ENCODE assay signal across 27 mouse cellular contexts in the genomic region with DNA sequence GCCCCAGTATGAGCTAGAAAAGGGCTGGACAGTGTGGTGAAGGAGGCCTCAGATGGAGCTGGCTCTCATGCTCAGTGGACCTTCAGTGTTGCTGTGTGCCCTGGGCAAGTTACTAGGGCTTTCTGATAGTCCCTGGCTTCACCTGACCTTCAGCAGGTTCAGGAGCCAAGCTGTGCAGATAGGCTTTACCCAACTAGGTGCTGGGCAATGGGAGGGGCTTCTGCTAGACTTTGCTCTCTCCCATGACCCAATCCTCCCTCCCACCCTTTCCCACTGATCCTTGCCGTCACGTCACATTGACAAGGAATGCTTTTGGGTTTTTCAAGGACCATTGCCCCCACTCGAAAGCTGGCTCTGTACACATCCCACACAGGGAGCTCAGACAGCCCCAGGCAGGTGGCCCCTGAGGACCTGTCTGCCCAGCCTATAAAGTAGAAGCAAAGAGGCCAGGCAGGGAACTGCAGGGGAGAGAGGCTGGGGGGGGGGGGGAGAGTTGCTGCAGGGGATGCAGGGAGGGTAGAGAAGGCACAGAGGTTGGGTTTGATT. TPM values are rescaled to one million over a fixed set of nuclear protein-coding genes. Genes with fewer than 3 reads are reported as not detected.
A peak's percentile ranks its signal among the peaks of the same experiment; 100 is the strongest.
DNase-seq lines count a peak whose midpoint lies in the region; ATAC-seq and TF ChIP-seq lines count a peak whose summit lies in the region.
"Had no signal": no experiment of that assay in that cellular context is flagged by ENCODE, and none has a peak within 500 bp of the region (broad histone marks: within the 10 kb centered on the region; RNA-seq: fewer than 3 reads in every experiment).

No protein-coding gene starts in this region.

- WGBS in hindbrain, embryonic 10.5 days: 45% methylated on average over 3 of the region's 3 CpGs
- 51% methylated on average over 3 of the region's 3 CpGs for WGBS in hindbrain, embryonic 14.5 days
- 40% methylated on average over 3 of the region's 3 CpGs for WGBS in limb, embryonic 13.5 days
- 75% methylated on average over 3 of the region's 3 CpGs for WGBS in limb, embryonic 10.5 days
- WGBS in midbrain, embryonic 13.5 days: 43% methylated on average over 3 of the region's 3 CpGs
- 41% methylated on average over 3 of the region's 3 CpGs for WGBS in midbrain, embryonic 11.5 days
- WGBS in stomach, postnatal 0 days: 57% methylated on average over 3 of the region's 3 CpGs

- H3K9me3 ChIP-seq in hindbrain, embryonic 10.5 days: no peaks in the 10 kb centered on the region
- H3K9me3 ChIP-seq in hindbrain, embryonic 14.5 days (ENCODE audit: control insufficient read depth, low read length): no peaks in the 10 kb centered on the region
- no peaks in the 10 kb centered on the region for H3K9me3 ChIP-seq in limb, embryonic 13.5 days
- H3K9me3 ChIP-seq in limb, embryonic 10.5 days (replicated peaks): no peaks in the 10 kb centered on the region
- H3K9me3 ChIP-seq in midbrain, embryonic 13.5 days: no peaks in the 10 kb centered on the region
- no peaks in the 10 kb centered on the region for H3K9me3 ChIP-seq in midbrain, embryonic 11.5 days (ENCODE audit: control insufficient read depth, low read length)
- H3K9me3 ChIP-seq in stomach, postnatal 0 days (ENCODE audit: control insufficient read depth, low read length): no peaks in the 10 kb centered on the region
- H3K9me3 ChIP-seq: forebrain, embryonic 10.5 days; G1E; hindbrain, embryonic 12.5 days; limb, embryonic 15.5 days; midbrain, embryonic 10.5 days; neural tube, embryonic 15.5 days had no signal

- H3K27me3 ChIP-seq in hindbrain, embryonic 10.5 days (ENCODE audit: insufficient read depth, poor library complexity, severe bottlenecking): peaks cover 13% of the 10 kb centered on the region
- no peaks in the 10 kb centered on the region for H3K27me3 ChIP-seq in hindbrain, embryonic 14.5 days (ENCODE audit: control insufficient read depth, insufficient read depth, low read length)
- H3K27me3 ChIP-seq in limb, embryonic 13.5 days: peaks cover 19% of the 10 kb centered on the region
- H3K27me3 ChIP-seq in limb, embryonic 10.5 days (ENCODE audit: low read depth, poor library complexity, severe bottlenecking): peaks cover 89% of the 10 kb centered on the region
- 0 out of 2 replicates have a peak, but pooled peaks cover 3% of the 10 kb centered on the region for H3K27me3 ChIP-seq in midbrain, embryonic 13.5 days
- H3K27me3 ChIP-seq in midbrain, embryonic 11.5 days (ENCODE audit: control insufficient read depth, insufficient read depth, low read length): no peaks in the 10 kb centered on the region
- H3K27me3 ChIP-seq in stomach, postnatal 0 days (ENCODE audit: control insufficient read depth, insufficient read depth, low read length): no peaks in the 10 kb centered on the region
- H3K27me3 ChIP-seq: hindbrain, embryonic 12.5 days; limb, embryonic 15.5 days; neural tube, embryonic 15.5 days had no signal

- H3K4me2 ChIP-seq in hindbrain, embryonic 14.5 days (replicated peaks): no peak overlapping the region
- no peak overlapping the region for H3K4me2 ChIP-seq in limb, embryonic 13.5 days (replicated peaks)
- H3K4me2 ChIP-seq in midbrain, embryonic 13.5 days (replicated peaks): no peak overlapping the region
- no peak overlapping the region for H3K4me2 ChIP-seq in midbrain, embryonic 11.5 days
- H3K4me2 ChIP-seq in stomach, postnatal 0 days (replicated peaks; ENCODE audit: low read depth): no peak overlapping the region
- H3K4me2 ChIP-seq: heart, embryonic 11.5 days; hindbrain, embryonic 12.5 days; limb, embryonic 15.5 days; neural tube, embryonic 15.5 days had no signal

- no peak for ATAC-seq in hindbrain, embryonic 14.5 days (ENCODE audit: low FRiP score)
- peak; percentile 22; the same call in 1 of the 2 replicates for ATAC-seq in limb, embryonic 13.5 days (ENCODE audit: low FRiP score, low read depth)
- ATAC-seq in midbrain, embryonic 13.5 days: peak; percentile 9; the same call in 1 of the 2 replicates
- no peak for ATAC-seq in midbrain, embryonic 11.5 days (ENCODE audit: low FRiP score)
- peak; percentile 28; the same call in 1 of the 2 replicates for ATAC-seq in stomach, postnatal 0 days (ENCODE audit: low FRiP score, low TSS enrichment)
- ATAC-seq: activated CD4-positive, CD25-positive, alpha-beta regulatory T cell, adult 4 months; forebrain, postnatal 0 days had no signal

- no peaks in the 10 kb centered on the region for H3K36me3 ChIP-seq in hindbrain, embryonic 10.5 days
- H3K36me3 ChIP-seq in hindbrain, embryonic 14.5 days (replicated peaks; ENCODE audit: control insufficient read depth, insufficient read depth): no peaks in the 10 kb centered on the region
- no peaks in the 10 kb centered on the region for H3K36me3 ChIP-seq in limb, embryonic 13.5 days
- no peaks in the 10 kb centered on the region for H3K36me3 ChIP-seq in limb, embryonic 10.5 days
- H3K36me3 ChIP-seq in midbrain, embryonic 13.5 days: no peaks in the 10 kb centered on the region
- H3K36me3 ChIP-seq in midbrain, embryonic 11.5 days (ENCODE audit: control insufficient read depth, insufficient read depth, low read length): no peaks in the 10 kb centered on the region
- H3K36me3 ChIP-seq in stomach, postnatal 0 days (ENCODE audit: control insufficient read depth, insufficient read depth, low read length): no peaks in the 10 kb centered on the region
- H3K36me3 ChIP-seq: forebrain, embryonic 10.5 days; G1E; hindbrain, embryonic 12.5 days; limb, embryonic 15.5 days; midbrain, embryonic 10.5 days; neural tube, embryonic 15.5 days had no signal

- no peak overlapping the region for H3K9ac ChIP-seq in hindbrain, embryonic 14.5 days
- H3K9ac ChIP-seq in limb, embryonic 13.5 days: no peak overlapping the region
- H3K9ac ChIP-seq in midbrain, embryonic 13.5 days (replicated peaks): no peak overlapping the region
- no peak overlapping the region for H3K9ac ChIP-seq in midbrain, embryonic 11.5 days (ENCODE audit: low read length)
- H3K9ac ChIP-seq in stomach, postnatal 0 days (ENCODE audit: low read length): no peak overlapping the region
- H3K9ac ChIP-seq: forebrain, postnatal 0 days; hindbrain, embryonic 12.5 days; limb, embryonic 15.5 days; neural tube, embryonic 15.5 days had no signal

- H3K4me1 ChIP-seq in hindbrain, embryonic 10.5 days (replicated peaks): peaks cover 21% of the 10 kb centered on the region
- H3K4me1 ChIP-seq in hindbrain, embryonic 14.5 days (replicated peaks; ENCODE audit: control insufficient read depth, insufficient read depth, low read length): no peaks in the 10 kb centered on the region
- H3K4me1 ChIP-seq in limb, embryonic 13.5 days: peaks cover 23% of the 10 kb centered on the region
- H3K4me1 ChIP-seq in limb, embryonic 10.5 days: peaks cover 24% of the 10 kb centered on the region
- no peaks in the 10 kb centered on the region for H3K4me1 ChIP-seq in midbrain, embryonic 13.5 days (replicated peaks)
- H3K4me1 ChIP-seq in midbrain, embryonic 11.5 days (ENCODE audit: control insufficient read depth, insufficient read depth, low read length): no peaks in the 10 kb centered on the region
- no peaks in the 10 kb centered on the region for H3K4me1 ChIP-seq in stomach, postnatal 0 days (replicated peaks; ENCODE audit: control insufficient read depth, insufficient read depth)
- H3K4me1 ChIP-seq: neural tube, embryonic 15.5 days had no signal

- H3K27ac ChIP-seq in hindbrain, embryonic 10.5 days: 0 out of 2 replicates have a peak overlapping the region, but pooled peaks have one; percentile 3
- H3K27ac ChIP-seq in hindbrain, embryonic 14.5 days: no peak overlapping the region
- H3K27ac ChIP-seq in limb, embryonic 13.5 days: no peak overlapping the region
- H3K27ac ChIP-seq in limb, embryonic 10.5 days: no peak overlapping the region
- no peak overlapping the region for H3K27ac ChIP-seq in midbrain, embryonic 13.5 days
- H3K27ac ChIP-seq in midbrain, embryonic 11.5 days (ENCODE audit: low read depth, low read length): no peak overlapping the region
- H3K27ac ChIP-seq in stomach, postnatal 0 days (replicated peaks): no peak overlapping the region
- H3K27ac ChIP-seq: forebrain, embryonic 10.5 days; hindbrain, embryonic 12.5 days; layer of hippocampus, adult 2 months; limb, embryonic 15.5 days; macrophage; midbrain, embryonic 10.5 days; neural tube, embryonic 15.5 days had no signal

- TF ChIP-seq EP300 in stomach, postnatal 0 days (optimal IDR thresholded peaks at IDR 0.05): no peak

- DNase-seq in hindbrain, embryonic 10.5 days (ENCODE audit: low spot score): no peak
- DNase-seq in hindbrain, embryonic 14.5 days (ENCODE audit: low spot score): no peak
- no peak for DNase-seq in limb, embryonic 10.5 days (ENCODE audit: low spot score)
- no peak for DNase-seq in midbrain, embryonic 11.5 days (ENCODE audit: low spot score, missing footprints)
- no peak for DNase-seq in stomach, postnatal 0 days (ENCODE audit: low spot score)
- DNase-seq in adrenal gland, postnatal 4 days (ENCODE audit: low spot score in 2 of 2): no peak
- DNase-seq: adrenal gland, postnatal 14 days; cerebellum, adult 11 months; cerebellum, postnatal 14 days; embryo, embryonic 11 days; forebrain, postnatal 0 days; heart, postnatal 10 days; kidney, adult 8-10 months; layer of hippocampus, postnatal 36 days; thymus, postnatal 36 days had no signal

- no peak for TF ChIP-seq CTCF in stomach, postnatal 0 days (IDR thresholded peaks at IDR 0.05; ENCODE audit: low read depth)

- no peak overlapping the region for H3K4me3 ChIP-seq in hindbrain, embryonic 10.5 days
- no peak overlapping the region for H3K4me3 ChIP-seq in hindbrain, embryonic 14.5 days (replicated peaks; ENCODE audit: low read length)
- H3K4me3 ChIP-seq in limb, embryonic 13.5 days: no peak overlapping the region
- no peak overlapping the region for H3K4me3 ChIP-seq in limb, embryonic 10.5 days
- no peak overlapping the region for H3K4me3 ChIP-seq in midbrain, embryonic 13.5 days (replicated peaks)
- H3K4me3 ChIP-seq in midbrain, embryonic 11.5 days (ENCODE audit: low read depth, low read length): no peak overlapping the region
- no peak overlapping the region for H3K4me3 ChIP-seq in stomach, postnatal 0 days (ENCODE audit: low read depth, low read length)
- H3K4me3 ChIP-seq: forebrain, embryonic 10.5 days; hindbrain, embryonic 12.5 days; layer of hippocampus, adult 2 months; limb, embryonic 15.5 days; midbrain, embryonic 10.5 days; neural tube, embryonic 15.5 days had no signal

RNA-seq across cellular contexts. Expression of a gene that starts 57.5 kb away (rescaled TPM):
- polyA plus RNA-seq in hindbrain, embryonic 10.5 days (2016; fragmentation: Nextera tagmentation; extraction: Ambion mirVana): 0.66 and 1.9 TPM in 2 replicates
- 2.0 and 2.3 TPM in 2 replicates for polyA plus RNA-seq in hindbrain, embryonic 14.5 days (2014; fragmentation: Nextera tagmentation; extraction: Ambion mirVana)
- polyA plus RNA-seq in limb, embryonic 13.5 days (2015; fragmentation: Nextera tagmentation; extraction: Ambion mirVana): 37.2 and 38.3 TPM in 2 replicates
- 10.3 and 19.3 TPM in 2 replicates for polyA plus RNA-seq in limb, embryonic 10.5 days (2016; fragmentation: Nextera tagmentation; extraction: Ambion mirVana)
- 0.55 and 0.69 TPM in 2 replicates for polyA plus RNA-seq in midbrain, embryonic 13.5 days (2015; fragmentation: Nextera tagmentation; extraction: Ambion mirVana)
- 0.61 and 0.71 TPM in 2 replicates for polyA plus RNA-seq in midbrain, embryonic 11.5 days (2014; fragmentation: Nextera tagmentation; extraction: Ambion mirVana)
- 9.7 and 10.8 TPM in 2 replicates for polyA plus RNA-seq in stomach, postnatal 0 days (2015; fragmentation: Nextera tagmentation; extraction: Ambion mirVana)
- total RNA-seq in adrenal gland, postnatal 4 days (2021): 1 to 10 TPM; 4.2 to 5.3 TPM
- total RNA-seq: G1E had no signal
- polyA plus RNA-seq: activated CD4-positive, CD25-positive, alpha-beta regulatory T cell, adult 4 months; G1E; macrophage had no signal

Comparison
In these comparisons a context has a peak if more than half of its experiments do, and no peak if none do; other contexts are left out.
1. ATAC-seq: peak in limb, embryonic 13.5 days (single experiment), midbrain, embryonic 13.5 days (single experiment) and stomach, postnatal 0 days (single experiment); none in hindbrain, embryonic 14.5 days (single experiment) and midbrain, embryonic 11.5 days (single experiment).